ENCODE assay signal across 14 mouse cellular contexts in the genomic region with DNA sequence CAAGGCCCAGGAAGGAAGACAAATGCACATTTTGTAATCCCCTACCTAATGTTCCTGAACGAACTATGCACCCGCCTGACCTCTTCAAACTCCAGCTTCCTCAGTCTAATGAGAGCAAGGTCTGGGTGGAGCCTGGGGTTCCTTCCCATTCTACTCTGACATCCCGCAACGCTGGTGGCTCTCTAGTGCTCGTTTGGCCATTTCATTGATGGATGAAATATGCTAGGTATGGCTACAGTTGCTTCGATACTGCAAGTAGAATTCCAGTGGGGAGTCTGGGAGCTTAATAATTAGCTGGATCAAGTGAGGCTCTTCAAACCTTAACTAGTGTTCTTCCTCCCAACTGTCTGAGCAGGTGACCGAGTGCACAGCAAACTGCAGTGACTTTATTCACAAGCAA. TPM values are rescaled to one million over a fixed set of nuclear protein-coding genes. Genes with fewer than 3 reads are reported as not detected.
DNase-seq lines count a peak whose midpoint lies in the region; ATAC-seq and TF ChIP-seq lines count a peak whose summit lies in the region.
"Had no signal": no experiment of that assay in that cellular context is flagged by ENCODE, and none has a peak within 500 bp of the region (broad histone marks: within the 10 kb centered on the region; RNA-seq: fewer than 3 reads in every experiment).

No protein-coding gene starts in this region.

- no peaks in the 10 kb centered on the region for H3K36me3 ChIP-seq in heart, embryonic 15.5 days
- no peaks in the 10 kb centered on the region for H3K36me3 ChIP-seq in thymus, adult 2 months (ENCODE audit: control insufficient read depth, insufficient read depth, low read length)
- H3K36me3 ChIP-seq in limb, embryonic 13.5 days: no peaks in the 10 kb centered on the region

- no peaks in the 10 kb centered on the region for H3K9me3 ChIP-seq in heart, embryonic 15.5 days (replicated peaks)
- H3K9me3 ChIP-seq in limb, embryonic 13.5 days: no peaks in the 10 kb centered on the region
- H3K9me3 ChIP-seq: megakaryocyte, embryonic 14.5 days had no signal

- no peak for ATAC-seq in heart, embryonic 15.5 days (replicated peaks; ENCODE audit: insufficient number of reproducible peaks, insufficient read depth, low FRiP score, low read depth)
- no peak for ATAC-seq in limb, embryonic 13.5 days (ENCODE audit: low FRiP score, low read depth)
- ATAC-seq in inflammation-experienced regulatory T-cells, adult 6 months: no peak
- ATAC-seq: hindbrain, postnatal 0 days had no signal

- peak overlapping the region; percentile 53; the same call in 1 of the 2 replicates for H3K4me2 ChIP-seq in heart, embryonic 15.5 days
- peak overlapping the region; percentile 39 for H3K4me2 ChIP-seq in limb, embryonic 13.5 days (replicated peaks)

- DNase-seq in heart, postnatal 36 days: no peak
- no peak for DNase-seq in thymus, adult 2 months
- no peak for DNase-seq in thymus, postnatal 25 days
- DNase-seq in testis, postnatal 10 days (ENCODE audit: low spot score): no peak
- DNase-seq: cerebellum, postnatal 14 days; gastrocnemius, postnatal 10 days; layer of hippocampus, postnatal 36 days; right cerebral cortex, adult 18-20 months had no signal

- TF ChIP-seq CTCF in thymus, adult 2 months (IDR thresholded peaks at IDR 0.05; ENCODE audit: borderline replicate concordance, control insufficient read depth, extremely low read depth, insufficient read depth, low read length, poor library complexity): no peak

- no peak overlapping the region for H3K9ac ChIP-seq in heart, embryonic 15.5 days
- no peak overlapping the region for H3K9ac ChIP-seq in limb, embryonic 13.5 days

- no peak for TF ChIP-seq POLR2A in thymus, adult 2 months (IDR thresholded peaks at IDR 0.05; ENCODE audit: control insufficient read depth, extremely low read depth, insufficient read depth, low read length, poor library complexity)

- peaks cover 10% of the 10 kb centered on the region for H3K4me1 ChIP-seq in heart, embryonic 15.5 days (replicated peaks)
- H3K4me1 ChIP-seq in thymus, adult 2 months (replicated peaks; ENCODE audit: control insufficient read depth, insufficient read depth, low read length): peaks cover 28% of the 10 kb centered on the region
- peaks cover 9% of the 10 kb centered on the region for H3K4me1 ChIP-seq in limb, embryonic 13.5 days

- 56% methylated on average over 7 of the region's 7 CpGs for WGBS in heart, embryonic 15.5 days
- 46% methylated on average over 7 of the region's 7 CpGs for WGBS in thymus, adult 2 months
- 47% methylated on average over 7 of the region's 7 CpGs for WGBS in limb, embryonic 13.5 days

- no peak overlapping the region for H3K27ac ChIP-seq in heart, embryonic 15.5 days
- peak overlapping the region; percentile 13; the same call in 1 of the 2 replicates for H3K27ac ChIP-seq in thymus, adult 2 months (ENCODE audit: control insufficient read depth, insufficient read depth, low read length)
- H3K27ac ChIP-seq in limb, embryonic 13.5 days: no peak overlapping the region
- H3K27ac ChIP-seq: hindbrain, postnatal 0 days had no signal

- intact Hi-C loops in heart, postnatal 36 days (cut with DNase I): no loop called here

- H3K4me3 ChIP-seq in heart, embryonic 15.5 days: no peak overlapping the region
- no peak overlapping the region for H3K4me3 ChIP-seq in thymus, adult 2 months (ENCODE audit: control insufficient read depth, insufficient read depth, low read length)
- no peak overlapping the region for H3K4me3 ChIP-seq in limb, embryonic 13.5 days
- H3K4me3 ChIP-seq: megakaryocyte, embryonic 14.5 days had no signal

- H3K27me3 ChIP-seq in heart, embryonic 15.5 days: no peaks in the 10 kb centered on the region
- H3K27me3 ChIP-seq in thymus, adult 2 months (ENCODE audit: control insufficient read depth, insufficient read depth, low read length): no peaks in the 10 kb centered on the region
- no peaks in the 10 kb centered on the region for H3K27me3 ChIP-seq in limb, embryonic 13.5 days
- H3K27me3 ChIP-seq: CH12.LX had no signal

RNA-seq across cellular contexts. Expression of gene Gm42791, which starts 26.2 kb away (rescaled TPM):
- polyA plus RNA-seq in heart, embryonic 15.5 days (2015; fragmentation: Nextera tagmentation; extraction: Ambion mirVana): 2.1 and 2.6 TPM in 2 replicates
- total RNA-seq in heart, postnatal 36 days (2021): 1 to 10 TPM; 1.1 to 5.5 TPM
- polyA plus RNA-seq in thymus, adult 2 months (2012; rRNA removed): not detected in 2 replicates
- 1.6 and 2.6 TPM in 2 replicates for polyA plus RNA-seq in limb, embryonic 13.5 days (2015; fragmentation: Nextera tagmentation; extraction: Ambion mirVana)
- polyA plus RNA-seq in inflammation-experienced regulatory T-cells, adult 6 months (2017; shearing (Covaris generic)): not detected
- total RNA-seq: hindbrain, postnatal 0 days had no signal
